Mouse (Mus musculus): ENCODE data around the gene Rsg1. TPM values are rescaled to one million over a fixed set of nuclear protein-coding genes. Genes with fewer than 3 reads are reported as not detected.
A peak's percentile ranks its signal among the peaks of the same experiment; 100 is the strongest.

Gene Rsg1
- polyA plus RNA-seq, 1 experiment from 2014 or later, result 5.3 TPM

DNA sequence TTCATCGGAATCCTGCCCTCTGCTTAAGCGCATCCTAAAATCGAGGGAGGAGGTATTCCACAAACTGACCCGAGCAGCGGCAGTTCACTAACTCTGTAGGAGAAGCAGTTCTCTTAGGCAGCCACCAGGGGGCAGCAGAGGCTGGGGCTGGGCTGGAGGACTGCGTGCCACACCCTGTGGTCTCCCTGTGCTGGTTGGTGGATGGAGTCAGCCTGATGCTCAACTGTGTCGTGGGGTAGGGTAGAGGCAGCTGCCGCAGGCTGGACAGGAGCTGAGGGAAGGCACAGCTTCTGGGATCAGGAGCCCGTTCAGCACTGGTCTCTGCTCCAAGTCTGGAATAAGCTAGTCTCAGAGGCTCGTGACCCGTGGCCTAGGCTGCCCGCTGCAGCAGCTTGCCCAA, 59.5 kb downstream of the Rsg1 start:
- Histone ChIP-seq H3K4me3 (peak overlapping the region; percentile 25), H3K4me1 (replicated peaks) (peaks cover 60% of the 10 kb centered on the region), H3K27me3 (ENCODE audit: insufficient read depth, poor library complexity, severe bottlenecking) (peaks cover 52% of the 10 kb centered on the region), H3K27ac (peak overlapping the region; percentile 83; the same call in 1 of the 2 replicates), H3K36me3 (no peaks in the 10 kb centered on the region), H3K9me3 (peaks cover 6% of the 10 kb centered on the region; the same call in 1 of the 2 replicates)
- peak; percentile 91 for DNase-seq (ENCODE audit: low spot score)
- WGBS, result 19% methylated on average over 12 of the region's 12 CpGs

GRCm38 (mm10) chr4:141274485-141275341, 61.0 kb downstream of the Rsg1 start:
- peak; percentile 77 for DNase-seq (ENCODE audit: low spot score)
- H3K36me3 ChIP-seq, result no peaks in the 10 kb centered on the region
- 23% methylated on average over 23 of the region's 23 CpGs for WGBS
- H3K27ac ChIP-seq, result peak overlapping the region; percentile 83
- H3K4me3 ChIP-seq, result peak overlapping the region; percentile 23
- H3K27me3 ChIP-seq (ENCODE audit: insufficient read depth, poor library complexity, severe bottlenecking), result peaks cover 52% of the 10 kb centered on the region
- H3K4me1 ChIP-seq (replicated peaks), result peaks cover 75% of the 10 kb centered on the region
- 0 out of 2 replicates have a peak, but pooled peaks cover 5% of the 10 kb centered on the region for H3K9me3 ChIP-seq

Other genes starting within 250 kb of the Rsg1 start
- gene Atp13a2, start 227.1 kb upstream of the Rsg1 start, polyA plus RNA-seq (2016; fragmentation: Nextera tagmentation; extraction: Ambion mirVana), result 54.8 and 82.1 TPM in 2 replicates
- 307 and 334 TPM in 2 replicates for gene Mfap2, start 203.5 kb upstream of the Rsg1 start, polyA plus RNA-seq (2016; fragmentation: Nextera tagmentation; extraction: Ambion mirVana)
- 11.4 and 12.0 TPM in 2 replicates for gene Crocc, start 153.4 kb upstream of the Rsg1 start, polyA plus RNA-seq (2016; fragmentation: Nextera tagmentation; extraction: Ambion mirVana)
- gene Necap2, start 135.6 kb upstream of the Rsg1 start, polyA plus RNA-seq (2016; fragmentation: Nextera tagmentation; extraction: Ambion mirVana), result 60.2 and 66.0 TPM in 2 replicates
- gene Spata21, start 125.6 kb upstream of the Rsg1 start, polyA plus RNA-seq (2016; fragmentation: Nextera tagmentation; extraction: Ambion mirVana), result not detected in 2 replicates
- 36.5 and 44.1 TPM in 2 replicates for gene Szrd1, start 74.2 kb upstream of the Rsg1 start, polyA plus RNA-seq (2016; fragmentation: Nextera tagmentation; extraction: Ambion mirVana)
- 23.2 and 24.5 TPM in 2 replicates for gene Fbxo42, start 66.0 kb upstream of the Rsg1 start, polyA plus RNA-seq (2016; fragmentation: Nextera tagmentation; extraction: Ambion mirVana)
- 1.7 and 4.3 TPM in 2 replicates for gene Arhgef19, start 25.5 kb downstream of the Rsg1 start, polyA plus RNA-seq (2016; fragmentation: Nextera tagmentation; extraction: Ambion mirVana)
- 3.3 and 4.4 TPM in 2 replicates for gene Epha2, start 87.3 kb downstream of the Rsg1 start, polyA plus RNA-seq (2016; fragmentation: Nextera tagmentation; extraction: Ambion mirVana)
- 0.65 and 0.81 TPM in 2 replicates for gene Fam131c, start 154.3 kb downstream of the Rsg1 start, polyA plus RNA-seq (2016; fragmentation: Nextera tagmentation; extraction: Ambion mirVana)
- 0.31 and 0.33 TPM in 2 replicates for gene Clcnka, start 184.8 kb downstream of the Rsg1 start, polyA plus RNA-seq (2016; fragmentation: Nextera tagmentation; extraction: Ambion mirVana)
- 0.11 TPM in 1 of 2 replicates, not detected in the other for gene Clcnkb, start 202.1 kb downstream of the Rsg1 start, polyA plus RNA-seq (2016; fragmentation: Nextera tagmentation; extraction: Ambion mirVana)
- gene Hspb7, start 206.8 kb downstream of the Rsg1 start, polyA plus RNA-seq (2016; fragmentation: Nextera tagmentation; extraction: Ambion mirVana), result not detected in 2 replicates
- not detected in 2 replicates for gene Srarp, start 222.1 kb downstream of the Rsg1 start, polyA plus RNA-seq (2016; fragmentation: Nextera tagmentation; extraction: Ambion mirVana)
- 52.6 and 60.8 TPM in 2 replicates for gene Zbtb17, start 230.7 kb downstream of the Rsg1 start, polyA plus RNA-seq (2016; fragmentation: Nextera tagmentation; extraction: Ambion mirVana)

Measured in hindbrain, embryonic 10.5 days (tissue).